Mouse (Mus musculus) embryonic facial prominence, embryonic 10.5 days (tissue): ENCODE measurements at regions not wholly inside any gene's neighbourhood (a gene's known extent, or its start where the extent isn't known, plus 50 kb on each side); places are given as distances from the start of the nearest gene placed in this dataset.
A peak's percentile ranks its signal among the peaks of the same experiment; 100 is the strongest.
"Not testable (repeated sequence)": the region's sequence is repeated elsewhere in the genome, so short reads cannot be mapped to it uniquely, and the experiment has no call there.

ENCODE experiments used
- DNase-seq: peaks from one replicate; pipeline ENCODE4 v3.0.0-alpha.2; 2017; ENCODE audit warnings: low spot score
- H3K27ac ChIP-seq: fragments of 300-500 bp; sonication (generic); replicated peaks from 2 replicates; pipeline ENCODE4 v1.5.1; 2016; ENCODE audit warnings: mild to moderate bottlenecking
- H3K27me3 ChIP-seq: fragments of 300-500 bp; sonication (generic); replicated peaks from 2 replicates; pipeline ENCODE4 v1.6.1; 2016; ENCODE audit warnings: low read depth, mild to moderate bottlenecking; ENCODE audit not compliant: poor library complexity, severe bottlenecking
- H3K36me3 ChIP-seq: fragments of 300-500 bp; sonication (generic); replicated peaks from 2 replicates; pipeline ENCODE4 v1.6.1; 2016; ENCODE audit warnings: mild to moderate bottlenecking, moderate library complexity
- H3K4me1 ChIP-seq: fragments of 300-500 bp; sonication (generic); 2 replicates; pipeline ENCODE4 v1.6.1; 2016
- H3K4me3 ChIP-seq: fragments of 300-500 bp; sonication (generic); 2 replicates; pipeline ENCODE4 v1.5.1; 2016; ENCODE audit warnings: mild to moderate bottlenecking, moderate library complexity
- H3K9me3 ChIP-seq: fragments of 300-500 bp; sonication (generic); 2 replicates; pipeline ENCODE4 v1.6.1; 2016; ENCODE audit warnings: mild to moderate bottlenecking
- WGBS: fragments of 180-500 bp; shearing (Covaris S2); methylation state at CpG from one replicate; pipeline ENCODE4 v1.1.7; 2016; 5-methylcytosine and 5-hydroxymethylcytosine counted together

GRCm38 (mm10) chr1:4622408-4622807, 185.3 kb upstream of the Gm37988 start:
- no peak overlapping the region for H3K27ac ChIP-seq
- 84% methylated on average over 5 of the region's 5 CpGs for WGBS
- H3K4me3 ChIP-seq = no peak overlapping the region
- no peaks in the 10 kb centered on the region for H3K9me3 ChIP-seq
- no peaks in the 10 kb centered on the region for H3K36me3 ChIP-seq
- no peaks in the 10 kb centered on the region for H3K27me3 ChIP-seq
- no peak for DNase-seq
- no peaks in the 10 kb centered on the region for H3K4me1 ChIP-seq

DNA sequence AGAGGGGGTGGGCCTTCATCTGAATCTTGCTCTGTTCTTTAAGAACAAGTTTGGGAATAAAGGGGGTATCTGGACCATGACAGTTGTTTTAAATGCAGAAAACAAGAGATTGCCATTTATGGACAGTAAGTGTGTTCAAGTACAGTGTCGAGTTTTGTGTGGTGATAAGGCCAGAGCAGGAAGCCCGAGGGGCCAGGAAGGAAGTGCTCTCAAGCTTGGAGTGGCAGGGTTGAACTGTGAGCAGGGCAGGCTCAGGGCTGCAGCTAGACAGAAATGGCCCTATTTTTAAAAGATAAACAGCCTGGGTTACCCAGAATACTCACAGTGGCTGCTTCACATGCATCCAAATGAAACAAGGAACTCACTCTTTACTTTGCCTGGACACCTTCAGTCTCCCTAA, 184.4 kb upstream of the Gm37988 start:
- H3K9me3 ChIP-seq = no peaks in the 10 kb centered on the region
- no peaks in the 10 kb centered on the region for H3K27me3 ChIP-seq
- DNase-seq = no peak
- 62% methylated on average over 2 of the region's 2 CpGs for WGBS
- H3K4me3 ChIP-seq = no peak overlapping the region
- no peak overlapping the region for H3K27ac ChIP-seq
- no peaks in the 10 kb centered on the region for H3K36me3 ChIP-seq
- no peaks in the 10 kb centered on the region for H3K4me1 ChIP-seq

DNA sequence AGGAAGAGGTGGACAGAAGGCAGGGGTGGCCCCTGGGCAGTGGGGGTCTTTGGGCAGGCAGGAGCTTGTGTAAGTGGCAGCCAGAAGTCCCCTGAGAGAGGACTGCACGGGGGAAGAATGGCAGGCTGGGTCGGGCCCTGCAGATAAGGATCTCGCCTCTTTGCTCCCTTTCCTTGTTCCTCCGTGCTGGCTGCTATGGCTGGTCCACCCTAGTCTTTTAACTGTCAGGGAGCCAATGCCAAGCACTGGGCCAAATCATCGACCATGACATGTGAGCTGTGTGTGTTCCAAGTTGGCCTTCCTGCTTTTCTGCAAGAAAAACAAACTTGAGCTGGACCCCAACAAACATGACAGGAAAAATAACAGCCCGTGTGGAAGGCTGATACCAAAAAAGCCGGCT, 153.8 kb upstream of the Gm37988 start:
- Histone ChIP-seq H3K36me3 (no peaks in the 10 kb centered on the region), H3K27me3 (no peaks in the 10 kb centered on the region), H3K27ac (no peak overlapping the region), H3K9me3 (no peaks in the 10 kb centered on the region), H3K4me1 (peaks cover 6% of the 10 kb centered on the region; the same call in 1 of the 2 replicates), H3K4me3 (no peak overlapping the region)
- 41% methylated on average over 7 of the region's 7 CpGs for WGBS
- DNase-seq = peak; percentile 21

DNA sequence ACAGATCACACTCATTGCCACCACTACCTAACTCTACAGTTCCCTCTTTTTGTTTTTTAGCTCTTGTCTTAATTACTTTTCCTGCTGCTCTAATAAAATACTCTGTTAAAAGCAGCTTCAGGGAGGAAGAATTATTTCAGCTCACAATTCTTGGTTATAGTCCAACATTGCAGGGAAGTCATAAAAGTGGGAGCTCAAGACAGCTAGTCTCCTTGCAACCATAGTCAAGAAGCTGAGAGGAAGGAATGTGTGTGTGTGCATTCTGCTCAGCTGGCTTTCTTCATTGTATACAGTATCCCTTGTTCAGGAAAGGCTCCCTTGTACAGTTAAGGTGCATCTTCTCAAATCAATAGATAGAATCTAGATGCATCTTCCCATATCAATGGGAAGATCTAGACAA, 152.4 kb upstream of the Gm37988 start:
- Histone ChIP-seq H3K4me3 (no peak overlapping the region), H3K36me3 (no peaks in the 10 kb centered on the region), H3K27ac (no peak overlapping the region)

DNA sequence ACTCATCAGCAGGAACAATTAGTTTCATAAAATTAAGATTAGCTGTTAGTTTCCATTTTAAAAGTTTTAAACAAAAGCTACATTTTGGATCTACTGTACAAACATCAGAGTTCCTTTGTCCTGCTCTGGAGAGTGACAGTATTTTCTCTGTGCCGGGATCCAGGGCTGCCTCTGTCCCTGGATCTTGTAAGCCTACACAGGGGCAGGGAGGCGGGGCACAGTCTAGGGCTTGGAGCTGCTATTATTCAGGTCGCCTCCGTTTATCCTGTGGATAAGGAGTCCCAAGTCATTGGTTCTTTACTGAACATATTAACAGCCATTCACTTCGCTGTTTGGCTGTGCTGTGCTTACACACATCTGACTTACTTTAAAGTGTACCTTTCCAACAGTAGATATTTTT, 150.8 kb upstream of the Gm37988 start:
- no peaks in the 10 kb centered on the region for H3K27me3 ChIP-seq
- no peak overlapping the region for H3K4me3 ChIP-seq
- peaks cover 6% of the 10 kb centered on the region; the same call in 1 of the 2 replicates for H3K4me1 ChIP-seq
- no peak for DNase-seq
- no peaks in the 10 kb centered on the region for H3K36me3 ChIP-seq
- H3K27ac ChIP-seq = no peak overlapping the region
- no peaks in the 10 kb centered on the region for H3K9me3 ChIP-seq
- 43% methylated on average over 5 of the region's 5 CpGs for WGBS

More for the DNA sequence above, 152.4 kb upstream of the Gm37988 start:
- no peaks in the 10 kb centered on the region for H3K27me3 ChIP-seq
- no peaks in the 10 kb centered on the region for H3K9me3 ChIP-seq
- H3K4me1 ChIP-seq = peaks cover 6% of the 10 kb centered on the region; the same call in 1 of the 2 replicates
- DNase-seq = no peak

DNA sequence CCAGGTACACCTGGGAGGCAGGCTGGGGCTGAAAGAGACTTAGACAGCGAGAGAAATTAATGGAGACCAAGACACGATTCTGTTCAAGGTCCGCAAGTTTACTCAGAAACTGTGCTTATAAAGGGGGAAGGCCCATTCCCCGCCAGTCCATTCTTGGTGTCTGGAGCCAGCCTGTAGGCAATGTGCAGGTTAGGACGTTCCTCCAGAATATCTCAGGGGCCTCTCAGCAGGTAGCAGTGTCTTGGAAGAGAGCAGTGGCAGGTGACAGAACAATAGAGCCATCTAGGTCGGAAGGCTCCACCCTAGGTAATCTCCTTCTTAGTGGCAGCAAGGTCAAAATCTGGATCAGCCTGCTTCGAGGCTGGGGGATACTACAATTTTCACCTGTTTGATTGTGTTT, 147.6 kb upstream of the Gm37988 start:
- 75% methylated on average over 7 of the region's 7 CpGs for WGBS

GRCm38 (mm10) chr1:4660616-4661015, 147.1 kb upstream of the Gm37988 start:
- 92% methylated on average over 5 of the region's 5 CpGs for WGBS

More for the DNA sequence above, 147.6 kb upstream of the Gm37988 start:
- H3K27ac ChIP-seq, H3K4me3 ChIP-seq, H3K4me1 ChIP-seq, H3K9me3 ChIP-seq, H3K36me3 ChIP-seq, DNase-seq, H3K27me3 ChIP-seq: not testable (repeated sequence)

GRCm38 (mm10) chr1:4661761-4662160, 145.9 kb upstream of the Gm37988 start:
- Histone ChIP-seq H3K9me3 (no peaks in the 10 kb centered on the region), H3K27me3 (no peaks in the 10 kb centered on the region), H3K4me1 (no peaks in the 10 kb centered on the region), H3K4me3 (no peak overlapping the region), H3K27ac (no peak overlapping the region), H3K36me3 (no peaks in the 10 kb centered on the region)
- no peak for DNase-seq
- 91% methylated on average over 1 of the region's 1 CpGs for WGBS

More at GRCm38 (mm10) chr1:4660616-4661015, 147.1 kb upstream of the Gm37988 start:
- not testable (repeated sequence) for H3K4me1 ChIP-seq, H3K36me3 ChIP-seq, H3K27ac ChIP-seq, DNase-seq, H3K4me3 ChIP-seq, H3K9me3 ChIP-seq, H3K27me3 ChIP-seq

DNA sequence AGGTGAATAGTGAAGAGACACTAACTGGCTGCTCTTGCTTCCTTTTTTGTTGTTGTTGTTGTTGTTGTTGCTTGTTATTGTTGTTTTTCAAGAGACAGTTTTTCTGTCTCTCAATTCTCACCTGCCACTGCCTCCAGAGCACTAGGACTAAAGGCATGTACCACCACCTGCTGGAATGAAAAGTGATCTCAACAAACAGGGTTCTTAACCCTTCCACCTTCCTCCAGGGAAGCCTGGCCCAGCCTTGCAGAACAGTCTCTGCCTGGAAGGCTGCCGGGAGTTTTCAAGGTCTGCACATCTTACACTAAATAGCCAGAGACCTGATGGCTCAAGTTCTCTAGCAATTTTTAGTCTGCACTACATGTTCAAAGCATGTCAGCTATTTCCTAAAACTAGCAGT, 138.0 kb upstream of the Gm37988 start:
- 69% methylated on average over 1 of the region's 1 CpGs for WGBS
- Histone ChIP-seq H3K36me3 (no peaks in the 10 kb centered on the region), H3K4me3 (no peak overlapping the region), H3K9me3 (no peaks in the 10 kb centered on the region), H3K27me3 (no peaks in the 10 kb centered on the region), H3K4me1 (no peaks in the 10 kb centered on the region), H3K27ac (no peak overlapping the region)
- no peak for DNase-seq

DNA sequence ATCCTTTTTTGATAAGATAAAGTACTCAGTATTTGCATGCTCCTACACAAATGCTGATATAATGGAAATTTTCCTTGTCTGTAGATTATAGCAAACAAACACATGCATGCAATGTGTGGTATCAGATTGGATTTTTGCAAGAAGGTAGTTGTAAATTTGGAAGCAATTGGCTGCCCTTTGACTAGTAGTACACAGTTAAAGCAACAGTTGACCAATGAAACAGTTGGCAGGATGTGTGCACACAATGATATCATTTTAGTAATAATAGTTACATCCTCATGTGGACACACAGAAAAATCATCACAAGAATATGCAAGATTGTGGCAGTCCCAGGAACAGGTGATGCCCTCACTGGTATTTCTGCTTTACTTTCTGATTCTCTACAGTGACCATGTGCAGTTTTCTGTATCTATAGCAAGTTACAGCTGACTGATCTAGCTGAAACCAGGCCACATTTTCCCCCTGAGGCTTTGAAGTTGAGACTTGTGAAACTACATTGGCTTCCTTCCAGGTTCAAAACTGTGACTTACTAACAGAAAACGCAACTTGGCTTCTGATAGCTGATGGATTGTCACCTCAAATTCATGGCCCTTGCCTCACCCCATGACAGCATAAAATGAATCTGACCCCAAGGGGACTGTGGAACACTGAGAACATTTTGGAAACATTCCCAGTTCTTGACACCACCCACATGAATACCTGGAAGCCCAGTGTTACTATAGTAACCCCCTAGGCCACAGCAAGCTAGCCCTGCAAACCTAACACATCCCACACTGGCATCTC, 136.3 kb upstream of the Gm37988 start:
- no peak overlapping the region for H3K27ac ChIP-seq
- 76% methylated on average over 1 of the region's 1 CpGs for WGBS
- no peaks in the 10 kb centered on the region for H3K9me3 ChIP-seq
- no peak overlapping the region for H3K4me3 ChIP-seq
- no peaks in the 10 kb centered on the region for H3K4me1 ChIP-seq
- no peaks in the 10 kb centered on the region for H3K36me3 ChIP-seq
- no peaks in the 10 kb centered on the region for H3K27me3 ChIP-seq
- no peak for DNase-seq

DNA sequence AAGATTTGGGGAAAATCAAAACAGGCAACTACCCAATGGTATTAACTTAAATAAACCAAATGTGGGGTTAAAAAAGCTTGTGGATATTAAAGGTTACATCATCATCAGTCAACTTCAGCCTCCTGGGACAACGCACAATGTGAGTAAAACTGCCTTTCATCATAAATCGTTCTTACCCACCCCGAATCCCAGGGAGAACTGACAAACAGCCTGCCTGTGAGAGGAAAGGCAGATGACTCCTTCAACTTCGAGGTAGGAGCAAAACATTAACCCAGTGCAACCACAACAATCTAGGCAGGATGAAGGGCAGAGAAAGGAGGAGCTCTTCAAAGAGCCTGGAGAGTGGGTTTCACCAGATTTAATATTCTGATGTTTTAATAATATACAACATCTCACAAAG, 135.3 kb upstream of the Gm37988 start:
- 79% methylated on average over 4 of the region's 4 CpGs for WGBS
- no peak for DNase-seq
- no peaks in the 10 kb centered on the region for H3K4me1 ChIP-seq
- no peak overlapping the region for H3K27ac ChIP-seq
- H3K4me3 ChIP-seq = no peak overlapping the region
- H3K9me3 ChIP-seq = no peaks in the 10 kb centered on the region
- H3K36me3 ChIP-seq = no peaks in the 10 kb centered on the region
- no peaks in the 10 kb centered on the region for H3K27me3 ChIP-seq

GRCm38 (mm10) chr1:4687605-4688004, 120.1 kb upstream of the Gm37988 start:
- no peak overlapping the region for H3K4me3 ChIP-seq
- no peaks in the 10 kb centered on the region for H3K9me3 ChIP-seq
- no peaks in the 10 kb centered on the region for H3K4me1 ChIP-seq
- H3K27me3 ChIP-seq = peaks cover 11% of the 10 kb centered on the region
- WGBS = 89% methylated on average over 9 of the region's 9 CpGs
- H3K36me3 ChIP-seq = no peaks in the 10 kb centered on the region
- no peak overlapping the region for H3K27ac ChIP-seq
- no peak for DNase-seq

- Histone ChIP-seq H3K9me3 (no peaks in the 10 kb centered on the region), H3K27ac (no peak overlapping the region), H3K36me3 (no peaks in the 10 kb centered on the region), H3K4me1 (no peaks in the 10 kb centered on the region), H3K4me3 (peak overlapping the region; percentile 40), H3K27me3 (peaks cover 11% of the 10 kb centered on the region)
- DNase-seq = peak; percentile 50
- 15% methylated on average over 26 of the region's 26 CpGs for WGBS
These were observed 118.6 kb upstream of the Gm37988 start for GRCm38 (mm10) chr1:4689096-4689495.
